Comparison of ENCODE assay signal across 34 mouse cellular contexts in genomic region chr14:116977259-116977658, GRCm38 (mm10). TPM values are rescaled to one million over a fixed set of nuclear protein-coding genes. Genes with fewer than 3 reads are reported as not detected.
"Had no signal": no experiment of that assay in that cellular context is flagged by ENCODE, and none has a peak within 500 bp of the region (broad histone marks: within the 10 kb centered on the region; RNA-seq: fewer than 3 reads in every experiment).

No protein-coding gene starts in this region.

- H3K4me2 ChIP-seq: limb, embryonic 12.5 days; limb, embryonic 13.5 days; limb, embryonic 15.5 days; liver, embryonic 11.5 days; liver, embryonic 12.5 days; liver, embryonic 13.5 days; liver, embryonic 15.5 days; lung, embryonic 14.5 days; lung, embryonic 15.5 days; midbrain, embryonic 11.5 days; midbrain, embryonic 12.5 days; midbrain, embryonic 13.5 days; midbrain, embryonic 15.5 days; neural tube, embryonic 12.5 days had no signal

- H3K9me3 ChIP-seq: limb, embryonic 10.5 days; limb, embryonic 12.5 days; limb, embryonic 13.5 days; limb, embryonic 15.5 days; liver, embryonic 12.5 days; liver, embryonic 13.5 days; liver, embryonic 15.5 days; lung, embryonic 15.5 days; midbrain, embryonic 10.5 days; midbrain, embryonic 12.5 days; midbrain, embryonic 13.5 days; midbrain, embryonic 15.5 days; neural tube, embryonic 12.5 days had no signal

- H3K4me1 ChIP-seq: limb, embryonic 10.5 days; limb, embryonic 12.5 days; limb, embryonic 13.5 days; limb, embryonic 15.5 days; liver, embryonic 12.5 days; liver, embryonic 13.5 days; liver, embryonic 15.5 days; megakaryocyte, embryonic 14.5 days; midbrain, embryonic 10.5 days; midbrain, embryonic 15.5 days; neural tube, embryonic 12.5 days had no signal

- H3K36me3 ChIP-seq: limb, embryonic 10.5 days; limb, embryonic 12.5 days; limb, embryonic 13.5 days; limb, embryonic 15.5 days; liver, embryonic 12.5 days; liver, embryonic 13.5 days; liver, embryonic 15.5 days; lung, embryonic 15.5 days; midbrain, embryonic 10.5 days; midbrain, embryonic 12.5 days; midbrain, embryonic 13.5 days; midbrain, embryonic 15.5 days; neural tube, embryonic 12.5 days had no signal

- H3K9ac ChIP-seq: limb, embryonic 12.5 days; limb, embryonic 13.5 days; limb, embryonic 15.5 days; liver, embryonic 12.5 days; liver, embryonic 13.5 days; liver, embryonic 14.5 days; liver, embryonic 15.5 days; liver, postnatal 0 days; lung, embryonic 14.5 days; lung, embryonic 15.5 days; midbrain, embryonic 12.5 days; midbrain, embryonic 13.5 days; midbrain, embryonic 15.5 days; neural tube, embryonic 12.5 days had no signal

- H3K27ac ChIP-seq: limb, embryonic 10.5 days; limb, embryonic 12.5 days; limb, embryonic 13.5 days; limb, embryonic 15.5 days; liver, embryonic 12.5 days; liver, embryonic 13.5 days; liver, embryonic 14.5 days; liver, embryonic 15.5 days; lung, embryonic 15.5 days; macrophage; midbrain, embryonic 10.5 days; midbrain, embryonic 12.5 days; midbrain, embryonic 13.5 days; midbrain, embryonic 15.5 days; neural tube, embryonic 12.5 days had no signal

- DNase-seq: left cerebral cortex, postnatal 4 days; liver; liver, embryonic 13.5 days; liver, postnatal 0 days; lung, adult 18-20 months; lung, adult 2 months; lung, embryonic 14.5 days; lung, postnatal 10 days; lung, postnatal 14 days; lung, postnatal 36 days; lung, postnatal 4 days; midbrain, embryonic 14.5 days had no signal

- H3K4me3 ChIP-seq: limb, embryonic 10.5 days; limb, embryonic 12.5 days; limb, embryonic 13.5 days; limb, embryonic 15.5 days; liver, embryonic 12.5 days; liver, embryonic 13.5 days; liver, embryonic 15.5 days; lung, embryonic 15.5 days; megakaryocyte, embryonic 14.5 days; midbrain, embryonic 10.5 days; midbrain, embryonic 12.5 days; midbrain, embryonic 13.5 days; midbrain, embryonic 15.5 days; myocyte; neural tube, embryonic 12.5 days had no signal

- H3K27me3 ChIP-seq: limb, embryonic 12.5 days; limb, embryonic 13.5 days; limb, embryonic 15.5 days; liver, embryonic 12.5 days; liver, embryonic 13.5 days; liver, embryonic 15.5 days; lung, embryonic 15.5 days; megakaryocyte, embryonic 14.5 days; midbrain, embryonic 12.5 days; midbrain, embryonic 13.5 days; midbrain, embryonic 15.5 days; neural tube, embryonic 12.5 days had no signal

- ATAC-seq: liver, embryonic 12.5 days; liver, postnatal 0 days; lung, postnatal 0 days; midbrain, embryonic 13.5 days; midbrain, embryonic 15.5 days; midbrain, embryonic 16.5 days had no signal

RNA-seq across cellular contexts. Expression of gene Gpc6, which starts 52.1 kb away (rescaled TPM):
- total RNA-seq: megakaryocyte progenitor cell, adult 5-6 weeks; monocyte, adult 5-6 weeks had no signal
- polyA plus RNA-seq: macrophage had no signal
